Mouse (Mus musculus): ENCODE results near the gene Gars.

- TF ChIP-seq CTCF (IDR thresholded peaks at IDR 0.05; ENCODE audit: low read depth, low read length): peak; percentile 13
- TF ChIP-seq POLR2A (IDR thresholded peaks at IDR 0.05; ENCODE audit: insufficient read depth, low read length): no peak
Measured at GRCm38 (mm10) chr6:55108358-55108757, 70.6 kb downstream of the Gars start.
